Mouse (Mus musculus) neural tube, embryonic 15.5 days (tissue): ENCODE data around the gene Fbxl12. TPM values are rescaled to one million over a fixed set of nuclear protein-coding genes. Genes with fewer than 3 reads are reported as not detected.
"Not testable (repeated sequence)": the region's sequence is repeated elsewhere in the genome, so short reads cannot be mapped to it uniquely, and the experiment has no call there.

Experiments
- ATAC-seq: fragments of 200-750 bp; cut with Nextera tagmentation; 2 replicates; pipeline ENCODE4 v1.8.0; 2017; ENCODE audit warnings: mild to moderate bottlenecking, moderate TSS enrichment, moderate library complexity; ENCODE audit not compliant: low FRiP score
- H3K27ac ChIP-seq: fragments of 300-500 bp; sonication (generic); replicated peaks from 2 replicates; pipeline ENCODE4 v1.5.1; 2015; ENCODE audit warnings: mild to moderate bottlenecking, inconsistent platforms
- H3K27me3 ChIP-seq: fragments of 300-500 bp; sonication (generic); replicated peaks from 2 replicates; pipeline ENCODE4 v1.6.1; 2015; ENCODE audit warnings: inconsistent platforms
- H3K36me3 ChIP-seq: fragments of 300-500 bp; sonication (generic); 2 replicates; pipeline ENCODE4 v1.6.1; 2015; ENCODE audit warnings: inconsistent platforms
- H3K4me1 ChIP-seq: fragments of 300-500 bp; sonication (generic); 2 replicates; pipeline ENCODE4 v1.6.1; 2015; ENCODE audit warnings: inconsistent platforms
- H3K4me2 ChIP-seq: fragments of 300-500 bp; sonication (generic); 2 replicates; pipeline ENCODE4 v1.6.1; 2015; ENCODE audit warnings: inconsistent platforms, mild to moderate bottlenecking, moderate library complexity
- H3K4me3 ChIP-seq: fragments of 300-500 bp; sonication (generic); replicated peaks from 2 replicates; pipeline ENCODE4 v1.5.1; 2015; ENCODE audit warnings: mild to moderate bottlenecking, inconsistent platforms
- H3K9ac ChIP-seq: fragments of 300-500 bp; sonication (generic); replicated peaks from 2 replicates; pipeline ENCODE4 v1.6.1; 2015; ENCODE audit warnings: mild to moderate bottlenecking, inconsistent platforms
- H3K9me3 ChIP-seq: fragments of 300-500 bp; sonication (generic); replicated peaks from 2 replicates; pipeline ENCODE4 v1.6.1; 2016; ENCODE audit warnings: inconsistent platforms
- WGBS: fragments of 180-500 bp; shearing (Covaris S2); methylation state at CpG from one replicate; pipeline ENCODE4 v1.1.7; 2015; ENCODE audit warnings: mixed read lengths; 5-methylcytosine and 5-hydroxymethylcytosine counted together
- polyA plus RNA-seq: library from polyadenylated mRNA; unstranded; fragments of >200 nt; fragmentation: Nextera tagmentation; extraction: Ambion mirVana; gene quantifications from 2 replicates; pipeline ENCODE4 v1.2.1, GENCODE M21; 2015

Fbxl12 gene
- polyA plus RNA-seq, 1 experiment from 2014 or later = 13.0 TPM

- no peaks in the 10 kb centered on the region for H3K9me3 ChIP-seq
- peak overlapping the region; percentile 81 for H3K9ac ChIP-seq
- H3K36me3 ChIP-seq = peaks cover 25% of the 10 kb centered on the region
- H3K4me3 ChIP-seq = peak overlapping the region; percentile 90
- 6% methylated on average over 17 of the region's 17 CpGs for WGBS
- peak overlapping the region; percentile 94 for H3K27ac ChIP-seq
- ATAC-seq = no peak
- H3K4me2 ChIP-seq = peak overlapping the region; percentile 98
- H3K27me3 ChIP-seq = no peaks in the 10 kb centered on the region
- peaks cover 44% of the 10 kb centered on the region for H3K4me1 ChIP-seq
These were observed 554 bp upstream of the Fbxl12 start for GRCm38 (mm10) chr9:20645121-20645520.

- Histone ChIP-seq H3K4me3 (peak overlapping the region; percentile 90), H3K27me3 (no peaks in the 10 kb centered on the region), H3K36me3 (peaks cover 24% of the 10 kb centered on the region), H3K4me1 (peaks cover 49% of the 10 kb centered on the region), H3K9me3 (no peaks in the 10 kb centered on the region), H3K9ac (peak overlapping the region; percentile 81), H3K27ac (peak overlapping the region; percentile 94), H3K4me2 (peak overlapping the region; percentile 98)
- ATAC-seq = no peak
- WGBS = 9% methylated on average over 13 of the region's 13 CpGs
These were observed 786 bp downstream of the Fbxl12 start for GRCm38 (mm10) chr9:20643781-20644180.

GRCm38 (mm10) chr9:20642896-20643466, 1.6 kb downstream of the Fbxl12 start:
- H3K9ac ChIP-seq = peak overlapping the region; percentile 81
- H3K4me3 ChIP-seq = peak overlapping the region; percentile 90
- peaks cover 30% of the 10 kb centered on the region for H3K36me3 ChIP-seq
- H3K27ac ChIP-seq = peak overlapping the region; percentile 94
- peak overlapping the region; percentile 98 for H3K4me2 ChIP-seq
- ATAC-seq = peak; percentile 84
- WGBS = 0% methylated on average over 30 of the region's 30 CpGs
- no peaks in the 10 kb centered on the region for H3K27me3 ChIP-seq
- H3K9me3 ChIP-seq = no peaks in the 10 kb centered on the region
- H3K4me1 ChIP-seq = peaks cover 53% of the 10 kb centered on the region

- under 1% methylated on average over 51 of the region's 51 CpGs for WGBS
- H3K27ac ChIP-seq = peak within 1 kb of the TSS; percentile 94
- H3K9ac ChIP-seq = peak within 1 kb of the TSS; percentile 81
- peaks cover 28% of the 10 kb centered on the region for H3K36me3 ChIP-seq
- H3K27me3 ChIP-seq = no peaks in the 10 kb centered on the region
- no peaks in the 10 kb centered on the region for H3K9me3 ChIP-seq
- ATAC-seq = peak; percentile 91
- peak within 1 kb of the TSS; percentile 90 for H3K4me3 ChIP-seq
- H3K4me1 ChIP-seq = peaks cover 53% of the 10 kb centered on the region
- peak within 1 kb of the TSS; percentile 98 for H3K4me2 ChIP-seq
These were observed 2.3 kb downstream of the Fbxl12 start, which contains the start of gene Ubl5 for GRCm38 (mm10) chr9:20642101-20642895. Gene Ubl5 (plus strand): TSS chr9:20642878.

- H3K4me1 ChIP-seq = peaks cover 49% of the 10 kb centered on the region
- 28% methylated on average over 6 of the region's 6 CpGs for WGBS
- H3K27ac ChIP-seq = peak overlapping the region; percentile 94
- peak overlapping the region; percentile 81 for H3K9ac ChIP-seq
- ATAC-seq = no peak
- H3K4me3 ChIP-seq = peak overlapping the region; percentile 90
- peak overlapping the region; percentile 98 for H3K4me2 ChIP-seq
- no peaks in the 10 kb centered on the region for H3K27me3 ChIP-seq
- peaks cover 27% of the 10 kb centered on the region for H3K36me3 ChIP-seq
- H3K9me3 ChIP-seq = no peaks in the 10 kb centered on the region
These were observed 3.1 kb downstream of the Fbxl12 start for GRCm38 (mm10) chr9:20641501-20641900.

- Histone ChIP-seq H3K4me3 (no peak overlapping the region), H3K9ac (no peak overlapping the region), H3K4me1 (peaks cover 34% of the 10 kb centered on the region), H3K27ac (no peak overlapping the region), H3K4me2 (no peak overlapping the region), H3K36me3 (peaks cover 26% of the 10 kb centered on the region), H3K9me3 (no peaks in the 10 kb centered on the region), H3K27me3 (no peaks in the 10 kb centered on the region)
- 92% methylated on average over 4 of the region's 4 CpGs for WGBS
- ATAC-seq = no peak
These were observed 5.1 kb downstream of the Fbxl12 start for GRCm38 (mm10) chr9:20639486-20639885.

- Histone ChIP-seq H3K27me3 (no peaks in the 10 kb centered on the region), H3K4me1 (peaks cover 30% of the 10 kb centered on the region), H3K9ac (no peak overlapping the region), H3K9me3 (no peaks in the 10 kb centered on the region), H3K27ac (no peak overlapping the region), H3K36me3 (peaks cover 26% of the 10 kb centered on the region), H3K4me2 (no peak overlapping the region), H3K4me3 (no peak overlapping the region)
- WGBS = 97% methylated on average over 19 of the region's 19 CpGs
- no peak for ATAC-seq
These were observed 6.0 kb downstream of the Fbxl12 start for GRCm38 (mm10) chr9:20638552-20638951.

- 92% methylated on average over 2 of the region's 2 CpGs for WGBS
- H3K27ac ChIP-seq = no peak overlapping the region
- no peaks in the 10 kb centered on the region for H3K27me3 ChIP-seq
- peaks cover 23% of the 10 kb centered on the region for H3K4me1 ChIP-seq
- peaks cover 26% of the 10 kb centered on the region for H3K36me3 ChIP-seq
- H3K4me3 ChIP-seq = no peak overlapping the region
- no peak overlapping the region for H3K4me2 ChIP-seq
- no peaks in the 10 kb centered on the region for H3K9me3 ChIP-seq
- no peak for ATAC-seq
- no peak overlapping the region for H3K9ac ChIP-seq
These were observed 7.8 kb downstream of the Fbxl12 start for GRCm38 (mm10) chr9:20636790-20637189.

GRCm38 (mm10) chr9:20636256-20636655, 8.3 kb downstream of the Fbxl12 start:
- no peak overlapping the region for H3K27ac ChIP-seq
- H3K4me3 ChIP-seq = no peak overlapping the region
- no peak overlapping the region for H3K4me2 ChIP-seq
- 74% methylated on average over 3 of the region's 3 CpGs for WGBS
- H3K9ac ChIP-seq = no peak overlapping the region
- no peaks in the 10 kb centered on the region for H3K9me3 ChIP-seq
- no peaks in the 10 kb centered on the region for H3K27me3 ChIP-seq
- peaks cover 18% of the 10 kb centered on the region for H3K4me1 ChIP-seq
- ATAC-seq = no peak
- peaks cover 26% of the 10 kb centered on the region for H3K36me3 ChIP-seq

GRCm38 (mm10) chr9:20635676-20636075, 8.9 kb downstream of the Fbxl12 start:
- Histone ChIP-seq H3K4me1 (peaks cover 12% of the 10 kb centered on the region), H3K36me3 (peaks cover 26% of the 10 kb centered on the region)
- not testable (repeated sequence) for H3K9ac ChIP-seq, ATAC-seq, H3K4me3 ChIP-seq, H3K27ac ChIP-seq, H3K9me3 ChIP-seq, H3K27me3 ChIP-seq, H3K4me2 ChIP-seq
- 93% methylated on average over 8 of the region's 8 CpGs for WGBS

GRCm38 (mm10) chr9:20631332-20631731, 13.2 kb downstream of the Fbxl12 start:
- ATAC-seq = no peak
- no peak overlapping the region for H3K4me2 ChIP-seq
- 96% methylated on average over 2 of the region's 2 CpGs for WGBS

GRCm38 (mm10) chr9:20616685-20617084, 27.9 kb downstream of the Fbxl12 start:
- no peak for ATAC-seq
- Histone ChIP-seq H3K9me3 (no peaks in the 10 kb centered on the region), H3K4me2 (no peak overlapping the region), H3K4me1 (no peaks in the 10 kb centered on the region), H3K27ac (no peak overlapping the region), H3K36me3 (peaks cover 15% of the 10 kb centered on the region), H3K9ac (no peak overlapping the region), H3K27me3 (no peaks in the 10 kb centered on the region), H3K4me3 (no peak overlapping the region)
- 90% methylated on average over 2 of the region's 2 CpGs for WGBS

More at GRCm38 (mm10) chr9:20631332-20631731, 13.2 kb downstream of the Fbxl12 start:
- Histone ChIP-seq H3K9ac (no peak overlapping the region), H3K4me1 (no peaks in the 10 kb centered on the region), H3K27me3 (no peaks in the 10 kb centered on the region), H3K9me3 (no peaks in the 10 kb centered on the region), H3K36me3 (peaks cover 7% of the 10 kb centered on the region; the same call in 1 of the 2 replicates), H3K27ac (no peak overlapping the region), H3K4me3 (no peak overlapping the region)
